Mouse (Mus musculus) spleen, adult 2 months (tissue): ENCODE measurements at regions not wholly inside any gene's neighbourhood (a gene's known extent, or its start where the extent isn't known, plus 50 kb on each side); places are given as distances from the start of the nearest gene placed in this dataset.

Source experiments
- CTCF ChIP-seq: fragments of 200-500 bp; IDR thresholded peaks from 2 replicates; pipeline ENCODE4 v1.5.1; 2011; ENCODE audit warnings: mild to moderate bottlenecking, inconsistent platforms; ENCODE audit not compliant: insufficient read depth, insufficient read length, insufficient replicate concordance; ENCODE audit errors: extremely low read depth
- POLR2A ChIP-seq: fragments of 200-500 bp; IDR thresholded peaks from 2 replicates; pipeline ENCODE4 v1.6.1; 2011; ENCODE audit warnings: low read depth, low read length, inconsistent platforms

- TF ChIP-seq CTCF, result no peak
- TF ChIP-seq POLR2A, result no peak
These were observed 288.7 kb upstream of the C030005K15Rik start for GRCm38 (mm10) chr10:98014985-98015902.
